Mouse (Mus musculus): ENCODE measurements at regions not wholly inside any gene's neighbourhood (a gene's known extent, or its start where the extent isn't known, plus 50 kb on each side); places are given as distances from the start of the nearest gene placed in this dataset.

DNA sequence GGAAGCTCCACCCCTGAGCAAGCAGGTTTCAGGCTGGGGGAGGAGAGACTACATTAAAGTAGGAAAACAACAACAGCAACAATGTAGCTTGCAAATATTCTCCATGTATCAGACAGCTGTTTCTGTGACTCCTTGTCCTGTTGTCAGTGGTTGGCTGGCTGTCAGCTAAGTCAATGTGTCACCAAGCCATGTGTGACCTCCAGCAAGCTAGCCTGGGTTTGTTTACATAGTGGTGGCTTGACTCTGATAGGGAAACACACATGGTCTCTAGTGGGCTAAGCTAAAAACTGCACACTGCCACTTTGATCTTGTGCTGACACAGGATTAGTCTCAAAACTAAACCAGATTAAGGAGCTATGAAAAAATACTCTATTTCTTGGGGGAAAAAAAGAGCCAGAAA lies 155.1 kb downstream of the Ccdc71l start:
- TF ChIP-seq CTCF (IDR thresholded peaks at IDR 0.05) (no peak), EP300 (IDR thresholded peaks at IDR 0.05) (no peak)
